Mouse (Mus musculus) midbrain, embryonic 12.5 days (tissue): ENCODE measurements at regions not wholly inside any gene's neighbourhood (a gene's known extent, or its start where the extent isn't known, plus 50 kb on each side); places are given as distances from the start of the nearest gene placed in this dataset.
"Not testable (repeated sequence)": the region's sequence is repeated elsewhere in the genome, so short reads cannot be mapped to it uniquely, and the experiment has no call there.

ENCODE experiments used
- ATAC-seq: fragments of 200-750 bp; cut with Nextera tagmentation; 2 replicates; pipeline ENCODE4 v1.8.0; 2017; ENCODE audit warnings: low read depth, moderate TSS enrichment, moderate library complexity; ENCODE audit not compliant: low FRiP score
- H3K27ac ChIP-seq: fragments of 300-500 bp; sonication (generic); replicated peaks from 2 replicates; pipeline ENCODE4 v1.5.1; 2016; ENCODE audit warnings: mild to moderate bottlenecking
- H3K27me3 ChIP-seq: fragments of 300-500 bp; sonication (generic); 2 replicates; pipeline ENCODE4 v1.6.1; 2016; ENCODE audit warnings: mild to moderate bottlenecking
- H3K36me3 ChIP-seq: fragments of 300-500 bp; sonication (generic); 2 replicates; pipeline ENCODE4 v1.6.1; 2016
- H3K4me1 ChIP-seq: fragments of 300-500 bp; sonication (generic); 2 replicates; pipeline ENCODE4 v1.6.1; 2016
- H3K4me2 ChIP-seq: fragments of 300-500 bp; sonication (generic); replicated peaks from 2 replicates; pipeline ENCODE4 v1.6.1; 2016; ENCODE audit warnings: mild to moderate bottlenecking, moderate library complexity
- H3K4me3 ChIP-seq: fragments of 300-500 bp; sonication (generic); 2 replicates; pipeline ENCODE4 v1.5.1; 2016; ENCODE audit warnings: mild to moderate bottlenecking
- H3K9ac ChIP-seq: fragments of 300-500 bp; sonication (generic); replicated peaks from 2 replicates; pipeline ENCODE4 v1.6.1; 2016; ENCODE audit warnings: mild to moderate bottlenecking, moderate library complexity
- H3K9me3 ChIP-seq: fragments of 300-500 bp; sonication (generic); 2 replicates; pipeline ENCODE4 v1.6.1; 2016; ENCODE audit warnings: mild to moderate bottlenecking
- WGBS: fragments of 180-500 bp; shearing (Covaris S2); methylation state at CpG from one replicate; pipeline ENCODE4 v1.1.7; 2016; 5-methylcytosine and 5-hydroxymethylcytosine counted together

DNA sequence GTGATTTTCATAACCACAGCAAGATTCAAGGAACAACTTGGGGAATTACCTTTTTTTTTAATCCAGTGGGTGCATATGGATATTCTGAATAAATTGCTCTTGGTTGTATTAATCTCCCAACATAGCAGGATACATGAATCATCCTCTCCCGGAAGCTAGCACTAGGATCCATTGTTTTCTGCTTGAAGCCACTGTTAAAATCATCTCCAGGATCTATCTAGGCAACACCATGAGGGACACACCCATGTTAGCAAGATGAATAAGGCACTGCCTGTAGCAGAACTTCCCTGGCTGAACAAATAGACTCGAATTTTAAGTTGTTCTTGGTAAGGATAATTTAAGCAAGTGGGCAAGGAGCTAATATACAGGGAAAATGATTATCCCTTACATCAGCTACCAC, 427.8 kb downstream of the Cbln4 start:
- ATAC-seq: no peak
- Histone ChIP-seq H3K4me1 (no peaks in the 10 kb centered on the region), H3K4me2 (no peak overlapping the region), H3K36me3 (no peaks in the 10 kb centered on the region), H3K27ac (no peak overlapping the region), H3K9me3 (no peaks in the 10 kb centered on the region), H3K27me3 (no peaks in the 10 kb centered on the region), H3K9ac (no peak overlapping the region), H3K4me3 (no peak overlapping the region)
- WGBS: 68% methylated on average over 2 of the region's 2 CpGs

DNA sequence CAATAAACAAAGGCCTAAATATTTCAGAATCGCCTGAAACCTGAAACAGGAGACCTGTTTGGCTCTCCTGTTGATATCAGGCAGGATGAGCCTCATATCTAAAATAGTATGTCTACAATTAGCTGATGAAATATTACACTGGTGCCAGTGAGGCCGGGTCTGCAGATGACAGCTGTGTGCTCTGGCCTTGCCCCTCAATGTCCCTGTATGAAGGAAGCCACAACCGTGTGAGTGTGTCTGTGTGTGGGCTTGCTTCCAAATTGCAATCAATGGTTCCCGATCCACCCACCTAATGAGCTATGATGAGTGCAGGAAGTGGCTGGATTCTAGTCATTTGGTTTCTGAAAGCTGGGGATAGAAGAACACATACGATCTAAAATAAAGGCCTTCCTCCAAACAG, 438.2 kb downstream of the Cbln4 start:
- Histone ChIP-seq H3K4me1 (no peaks in the 10 kb centered on the region), H3K27me3 (no peaks in the 10 kb centered on the region), H3K36me3 (no peaks in the 10 kb centered on the region), H3K4me3 (no peak overlapping the region), H3K9ac (no peak overlapping the region), H3K9me3 (no peaks in the 10 kb centered on the region), H3K27ac (no peak overlapping the region), H3K4me2 (no peak overlapping the region)
- WGBS: 89% methylated on average over 5 of the region's 5 CpGs
- no peak for ATAC-seq

DNA sequence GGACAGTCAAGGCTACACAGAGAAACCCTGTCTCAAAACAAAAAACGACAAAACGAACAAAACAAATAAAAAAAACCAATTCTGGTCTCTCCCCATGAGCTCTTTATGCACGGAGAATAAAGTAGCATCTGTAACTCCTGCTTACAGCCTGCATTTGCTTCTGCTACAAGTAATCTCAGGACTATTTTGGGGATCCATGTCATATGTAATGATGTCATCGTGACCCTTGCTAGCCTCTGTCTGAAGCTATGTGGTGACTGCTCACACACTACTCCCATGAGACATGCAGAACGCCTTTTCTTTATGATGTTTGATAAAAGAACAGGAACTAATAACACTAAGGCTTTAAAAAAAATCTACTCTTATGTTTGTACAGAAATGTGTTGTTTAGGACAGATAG, 448.0 kb downstream of the Cbln4 start:
- H3K36me3 ChIP-seq: no peaks in the 10 kb centered on the region
- no peak overlapping the region for H3K27ac ChIP-seq
- WGBS: 82% methylated on average over 5 of the region's 5 CpGs
- H3K9me3 ChIP-seq: no peaks in the 10 kb centered on the region
- no peak for ATAC-seq
- peaks cover 5% of the 10 kb centered on the region; the same call in 1 of the 2 replicates for H3K4me1 ChIP-seq
- no peak overlapping the region for H3K9ac ChIP-seq
- no peak overlapping the region for H3K4me3 ChIP-seq
- no peak overlapping the region for H3K4me2 ChIP-seq
- H3K27me3 ChIP-seq: peaks cover 13% of the 10 kb centered on the region; the same call in 1 of the 2 replicates

DNA sequence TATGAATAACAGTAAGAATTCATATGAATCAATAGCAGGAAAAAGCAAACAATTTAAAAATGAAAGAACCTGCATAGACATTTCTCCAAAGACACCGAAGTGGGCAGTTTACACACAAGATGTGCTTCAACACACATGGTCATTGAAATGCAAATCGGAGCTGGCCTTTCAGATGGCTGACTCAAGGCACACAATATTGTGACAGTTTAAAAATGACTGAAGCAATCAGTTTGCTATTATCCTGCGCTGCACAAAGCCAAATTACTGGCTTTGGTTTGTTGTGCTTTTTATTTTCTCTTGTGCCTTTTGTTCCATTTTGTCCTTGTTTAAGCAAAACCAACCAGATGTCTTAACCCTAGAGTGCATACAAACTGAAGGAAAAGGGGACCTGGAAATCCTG, 449.4 kb downstream of the Cbln4 start:
- Histone ChIP-seq H3K9ac (no peak overlapping the region), H3K27ac (peak overlapping the region; percentile 4; the same call in 1 of the 2 replicates), H3K4me1 (peaks cover 5% of the 10 kb centered on the region; the same call in 1 of the 2 replicates), H3K4me3 (no peak overlapping the region), H3K27me3 (peaks cover 13% of the 10 kb centered on the region; the same call in 1 of the 2 replicates), H3K36me3 (no peaks in the 10 kb centered on the region), H3K9me3 (no peaks in the 10 kb centered on the region), H3K4me2 (no peak overlapping the region)
- ATAC-seq: no peak
- WGBS: 23% methylated on average over 3 of the region's 3 CpGs

DNA sequence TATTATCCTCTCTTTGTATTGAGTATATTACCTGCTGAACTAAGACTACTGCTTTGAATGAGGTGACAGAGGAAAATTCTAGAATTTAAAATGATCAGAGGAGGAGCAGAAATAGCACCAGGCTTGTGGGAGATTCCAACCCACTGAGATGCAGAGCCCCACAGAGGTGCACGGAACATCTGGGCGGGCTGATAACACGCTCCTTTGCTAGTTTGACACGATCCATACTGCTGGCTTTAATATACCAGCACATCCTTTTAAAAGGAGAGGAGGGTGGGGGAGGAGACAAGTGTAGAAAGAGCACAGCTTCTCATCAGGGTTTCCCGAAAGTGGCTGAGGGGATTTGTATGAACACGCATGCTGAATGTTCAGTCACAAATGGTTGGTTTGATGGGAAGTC, 451.0 kb downstream of the Cbln4 start:
- 84% methylated on average over 6 of the region's 6 CpGs for WGBS
- H3K36me3 ChIP-seq: no peaks in the 10 kb centered on the region
- no peak overlapping the region for H3K4me2 ChIP-seq
- no peak overlapping the region for H3K4me3 ChIP-seq
- no peaks in the 10 kb centered on the region for H3K9me3 ChIP-seq
- H3K27ac ChIP-seq: no peak overlapping the region
- peaks cover 16% of the 10 kb centered on the region; the same call in 1 of the 2 replicates for H3K4me1 ChIP-seq
- ATAC-seq: no peak
- H3K27me3 ChIP-seq: peaks cover 13% of the 10 kb centered on the region; the same call in 1 of the 2 replicates
- no peak overlapping the region for H3K9ac ChIP-seq

DNA sequence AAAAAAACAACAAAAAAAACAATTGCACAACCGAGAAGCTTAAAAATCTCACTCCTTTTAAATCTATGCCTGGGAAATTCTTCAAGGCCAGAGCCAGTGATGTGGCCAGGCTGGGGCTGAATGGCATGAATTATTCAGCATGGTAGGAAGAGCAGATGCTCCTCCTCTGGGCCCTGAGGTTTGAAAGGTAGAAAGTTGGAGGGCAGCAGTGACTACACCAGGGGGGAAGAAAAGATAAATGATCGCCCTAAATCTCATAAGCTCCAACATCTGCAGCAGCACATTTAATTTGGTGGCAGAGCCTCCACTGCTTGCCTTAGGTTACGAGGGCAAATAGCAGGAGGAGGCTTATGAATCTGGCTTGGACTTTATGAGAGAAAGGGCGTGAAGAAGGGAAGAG, 455.1 kb downstream of the Cbln4 start:
- ATAC-seq: peak; percentile 79
- Histone ChIP-seq H3K4me2 (peak overlapping the region; percentile 41), H3K9ac (no peak overlapping the region), H3K27ac (peak overlapping the region; percentile 78), H3K36me3 (no peaks in the 10 kb centered on the region), H3K9me3 (no peaks in the 10 kb centered on the region), H3K4me3 (no peak overlapping the region), H3K4me1 (peaks cover 13% of the 10 kb centered on the region; the same call in 1 of the 2 replicates), H3K27me3 (peaks cover 13% of the 10 kb centered on the region; the same call in 1 of the 2 replicates)
- WGBS: 24% methylated on average over 4 of the region's 4 CpGs

DNA sequence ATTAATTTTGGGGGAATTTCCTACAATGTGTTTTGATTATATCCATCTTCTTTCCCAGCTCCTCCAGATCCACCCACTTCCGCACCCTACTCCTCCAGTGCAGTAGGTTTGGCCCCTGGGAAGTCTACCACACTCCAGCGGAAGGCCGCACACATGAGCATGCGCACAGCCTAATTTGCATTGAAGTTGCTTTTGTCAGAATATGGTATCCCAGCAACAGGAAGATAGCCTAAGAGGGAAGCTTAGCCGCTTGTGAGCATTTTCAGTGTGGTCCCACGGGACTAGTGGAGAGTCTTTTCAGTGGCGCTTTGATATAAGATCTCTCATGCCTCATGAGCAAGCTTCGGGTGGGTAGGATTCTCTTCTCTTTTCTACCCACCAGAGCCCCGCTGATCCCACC, 455.6 kb downstream of the Cbln4 start:
- Histone ChIP-seq H3K9me3 (no peaks in the 10 kb centered on the region), H3K9ac (no peak overlapping the region), H3K4me2 (peak overlapping the region; percentile 41), H3K36me3 (no peaks in the 10 kb centered on the region), H3K27me3 (peaks cover 13% of the 10 kb centered on the region; the same call in 1 of the 2 replicates), H3K27ac (peak overlapping the region; percentile 78), H3K4me3 (no peak overlapping the region), H3K4me1 (peaks cover 13% of the 10 kb centered on the region; the same call in 1 of the 2 replicates)
- peak; percentile 89 for ATAC-seq
- WGBS: 22% methylated on average over 9 of the region's 9 CpGs

DNA sequence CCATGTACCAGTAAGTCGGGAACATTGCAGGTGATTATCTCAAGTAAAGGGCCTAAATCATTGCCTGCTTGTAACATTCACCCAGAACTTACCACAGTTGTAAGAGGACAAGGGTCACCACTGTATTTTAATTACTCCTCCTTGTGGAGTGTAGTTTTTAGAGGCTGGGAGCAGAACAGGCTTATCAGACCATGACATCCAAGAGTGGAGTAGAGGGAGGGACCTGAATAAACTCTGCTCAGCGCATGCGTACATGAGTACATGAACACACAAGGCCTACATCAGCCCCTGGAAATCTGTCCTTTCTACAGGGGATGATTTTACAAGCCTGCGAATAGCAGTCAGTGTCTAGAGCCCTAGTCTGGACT, 456.4 kb downstream of the Cbln4 start:
- WGBS: 91% methylated on average over 4 of the region's 4 CpGs
- H3K27ac ChIP-seq: no peak overlapping the region
- ATAC-seq: no peak

DNA sequence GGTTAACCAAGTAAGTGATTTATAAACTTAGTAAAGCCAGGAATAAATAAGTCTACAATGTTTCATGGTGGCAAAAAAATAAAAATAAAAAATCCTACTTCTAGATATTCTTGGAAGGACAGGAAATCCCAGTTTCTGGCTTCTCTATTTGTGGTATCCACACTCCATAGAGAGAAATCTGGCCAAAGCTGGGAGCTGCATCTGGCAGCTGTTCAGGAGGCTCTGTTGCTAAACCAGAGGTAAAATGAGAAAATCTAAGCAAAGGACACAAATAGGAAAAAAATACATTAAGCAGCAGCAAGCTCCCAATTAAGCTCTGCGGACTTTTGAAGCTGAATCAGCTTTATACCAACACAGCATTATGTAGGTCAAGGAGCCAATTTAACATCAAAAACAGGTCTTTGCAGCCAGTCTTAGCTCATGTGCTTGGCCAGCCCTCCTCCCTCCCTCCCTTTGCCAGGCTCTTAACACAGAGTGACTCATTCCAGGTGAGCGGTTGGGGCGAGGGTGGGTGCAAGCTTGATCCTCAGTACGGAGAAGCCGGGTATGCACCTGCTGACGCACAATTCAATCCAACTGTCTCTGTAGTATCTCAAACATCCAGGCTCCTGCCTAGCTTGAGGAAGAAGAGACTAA, 456.9 kb downstream of the Cbln4 start:
- ATAC-seq: no peak
- WGBS: 93% methylated on average over 6 of the region's 6 CpGs
- H3K27ac ChIP-seq: no peak overlapping the region
- H3K4me3 ChIP-seq: no peak overlapping the region
- H3K4me1 ChIP-seq: peaks cover 13% of the 10 kb centered on the region; the same call in 1 of the 2 replicates
- H3K36me3 ChIP-seq: no peaks in the 10 kb centered on the region
- no peak overlapping the region for H3K9ac ChIP-seq
- H3K4me2 ChIP-seq: no peak overlapping the region
- peaks cover 3% of the 10 kb centered on the region; the same call in 1 of the 2 replicates for H3K27me3 ChIP-seq
- no peaks in the 10 kb centered on the region for H3K9me3 ChIP-seq

More for the DNA sequence above, 456.4 kb downstream of the Cbln4 start:
- peaks cover 8% of the 10 kb centered on the region; the same call in 1 of the 2 replicates for H3K27me3 ChIP-seq
- no peaks in the 10 kb centered on the region for H3K36me3 ChIP-seq
- H3K9me3 ChIP-seq: no peaks in the 10 kb centered on the region
- no peak overlapping the region for H3K4me3 ChIP-seq
- H3K4me1 ChIP-seq: peaks cover 13% of the 10 kb centered on the region; the same call in 1 of the 2 replicates
- H3K9ac ChIP-seq: no peak overlapping the region
- H3K4me2 ChIP-seq: no peak overlapping the region

DNA sequence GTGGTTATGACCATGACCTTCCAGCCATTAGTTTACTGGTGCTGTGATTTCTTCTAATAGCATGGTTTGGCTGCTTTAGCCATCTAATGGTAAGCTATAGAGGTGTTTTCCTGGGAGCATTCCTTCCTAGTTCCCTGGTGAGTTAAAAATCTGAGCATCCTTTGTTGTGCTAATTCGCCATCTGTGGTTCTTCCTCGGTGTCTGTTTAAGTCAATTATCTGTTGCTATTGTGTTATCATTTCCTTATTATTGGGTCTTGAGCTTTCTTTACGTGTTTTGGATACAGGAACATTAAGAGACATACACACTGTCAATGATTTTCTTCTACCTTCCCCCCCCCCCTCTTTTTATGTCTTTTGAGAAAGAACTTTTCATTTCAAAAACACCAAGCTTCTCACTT, 468.9 kb downstream of the Cbln4 start:
- no peaks in the 10 kb centered on the region for H3K36me3 ChIP-seq
- 37% methylated on average over 3 of the region's 3 CpGs for WGBS
- no peak overlapping the region for H3K4me2 ChIP-seq
- H3K9ac ChIP-seq: no peak overlapping the region
- no peak for ATAC-seq
- no peaks in the 10 kb centered on the region for H3K27me3 ChIP-seq
- H3K4me3 ChIP-seq: no peak overlapping the region
- no peak overlapping the region for H3K27ac ChIP-seq
- no peaks in the 10 kb centered on the region for H3K4me1 ChIP-seq
- no peaks in the 10 kb centered on the region for H3K9me3 ChIP-seq

DNA sequence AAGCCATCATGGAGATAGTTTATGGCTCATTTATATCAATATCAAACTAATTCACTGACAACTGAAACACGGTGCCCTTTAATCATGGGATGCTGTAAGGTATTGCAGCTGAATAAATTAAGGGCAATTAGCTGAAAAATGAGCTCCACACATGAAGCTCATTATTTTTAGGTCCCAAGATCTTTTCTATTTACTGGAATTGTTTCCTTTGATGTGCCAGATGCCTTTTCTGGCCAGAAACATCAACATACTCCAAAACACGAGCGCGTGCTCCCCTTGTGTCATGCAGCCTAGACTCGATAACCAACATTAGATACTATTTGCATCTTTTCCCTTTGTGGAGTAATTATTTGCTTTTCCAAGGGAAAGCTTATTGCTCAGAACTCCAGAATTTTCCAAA, 480.6 kb downstream of the Cbln4 start:
- Histone ChIP-seq H3K36me3 (no peaks in the 10 kb centered on the region), H3K4me1 (no peaks in the 10 kb centered on the region), H3K9ac (no peak overlapping the region), H3K4me2 (no peak overlapping the region), H3K9me3 (no peaks in the 10 kb centered on the region), H3K27me3 (no peaks in the 10 kb centered on the region), H3K4me3 (no peak overlapping the region), H3K27ac (no peak overlapping the region)
- ATAC-seq: no peak
- WGBS: 83% methylated on average over 5 of the region's 5 CpGs

DNA sequence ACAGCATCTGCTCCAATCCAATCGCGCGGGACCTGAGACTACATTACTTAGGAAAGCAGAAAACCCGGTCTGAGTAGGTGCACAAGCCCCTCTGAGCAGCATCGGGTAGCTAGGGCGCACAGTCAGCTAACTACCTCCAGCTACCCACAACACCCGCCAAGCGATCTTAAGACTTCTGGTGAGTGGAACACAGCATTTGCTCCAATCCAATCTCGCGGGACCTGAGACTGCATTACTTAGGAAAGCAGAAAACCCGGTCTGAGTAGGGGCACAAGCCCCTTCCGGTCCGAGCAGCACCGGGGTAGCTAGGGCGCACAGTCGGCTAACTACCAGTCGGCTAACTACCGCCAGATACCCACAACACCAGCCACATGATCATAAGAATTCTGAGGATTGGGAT, 500.5 kb downstream of the Cbln4 start:
- H3K4me3 ChIP-seq, H3K9ac ChIP-seq, H3K27me3 ChIP-seq, H3K9me3 ChIP-seq, ATAC-seq, H3K4me2 ChIP-seq, H3K27ac ChIP-seq, H3K36me3 ChIP-seq, H3K4me1 ChIP-seq: not testable (repeated sequence)
- WGBS: 90% methylated on average over 18 of the region's 18 CpGs

DNA sequence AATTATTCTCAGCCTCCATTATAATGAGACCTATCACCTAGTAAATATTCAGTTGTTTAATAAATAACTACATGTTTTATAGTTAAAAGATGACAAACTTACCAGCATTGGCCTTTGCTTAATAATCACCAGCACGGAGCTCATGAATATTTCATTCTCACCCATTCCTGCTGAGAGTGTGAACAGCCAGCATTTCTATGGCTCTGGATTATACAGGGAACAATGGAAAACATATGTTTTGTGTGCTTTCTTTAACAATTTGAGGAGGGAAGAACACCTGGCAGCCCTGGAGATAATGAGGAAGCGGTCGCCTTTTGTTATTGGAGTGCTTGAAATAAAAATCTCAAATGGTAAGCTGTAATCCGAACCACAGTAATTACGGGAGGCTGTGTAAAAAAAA, 528.4 kb downstream of the Cbln4 start:
- Histone ChIP-seq H3K9ac (no peak overlapping the region), H3K27ac (no peak overlapping the region), H3K9me3 (no peaks in the 10 kb centered on the region), H3K36me3 (no peaks in the 10 kb centered on the region), H3K4me2 (no peak overlapping the region), H3K4me1 (peaks cover 5% of the 10 kb centered on the region; the same call in 1 of the 2 replicates), H3K27me3 (no peaks in the 10 kb centered on the region), H3K4me3 (no peak overlapping the region)
- ATAC-seq: no peak
- 26% methylated on average over 5 of the region's 5 CpGs for WGBS
